Mouse (Mus musculus): ENCODE measurements around the gene Marco. TPM values are rescaled to one million over a fixed set of nuclear protein-coding genes. Genes with fewer than 3 reads are reported as not detected.

Marco gene
- total RNA-seq, 2 experiments from 2014 or later, result 0.26 TPM; not detected in 1

GRCm38 (mm10) chr1:120441587-120441986 lies 63.2 kb downstream of the Marco start:
- no peak for DNase-seq

GRCm38 (mm10) chr1:120435591-120435990 lies 69.2 kb downstream of the Marco start:
- DNase-seq, result no peak

- no peak for DNase-seq
These were observed 74.7 kb downstream of the Marco start for GRCm38 (mm10) chr1:120430171-120430570.

- no peak for DNase-seq
These were observed 79.2 kb downstream of the Marco start for GRCm38 (mm10) chr1:120425587-120425986.

Other genes with a start within 250 kb of the Marco start
- 10 to 100 TPM; 21.9 to 48.2 TPM for gene Steap3, start 232.3 kb downstream of the Marco start, total RNA-seq (2021)
- gene C1ql2, start 164.4 kb downstream of the Marco start, total RNA-seq (2021), result not detected
- under 1 TPM in 1 of 2 experiments, not detected in 1; 0.10 TPM for gene En1, start 97.4 kb upstream of the Marco start, total RNA-seq (2021)

Data from adrenal gland, postnatal 36 days (tissue).